Mouse (Mus musculus): ENCODE measurements around the gene Tspan14.

Tspan14 gene

DNA sequence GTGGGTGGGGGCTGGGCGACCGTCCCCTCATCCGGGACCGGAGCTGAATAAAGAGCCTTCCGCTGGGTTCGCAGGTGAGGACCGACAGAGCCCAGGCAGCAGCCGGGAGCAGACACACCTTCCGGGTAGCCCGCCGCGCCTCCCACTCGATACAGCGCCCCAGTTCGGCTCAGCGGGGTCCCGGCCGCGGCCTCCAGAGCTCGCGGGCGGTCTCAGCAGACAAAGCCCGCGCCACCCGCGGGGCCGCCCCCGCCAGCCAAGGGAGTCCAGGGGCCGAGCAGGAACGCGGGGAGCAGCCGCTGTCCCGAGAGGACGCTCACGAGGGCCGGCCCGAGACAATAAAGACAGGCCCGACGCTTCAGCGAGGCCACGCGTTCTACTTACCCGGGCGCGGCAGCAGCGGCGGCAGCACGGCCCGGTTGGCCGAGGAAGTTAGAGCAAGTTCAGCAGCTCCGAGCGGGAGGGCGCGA, at the start of gene Tspan14:
TSS of gene Tspan14 (minus strand) at position 416 of the 470 bp plus-strand sequence.
- DNase-seq = no peak

GRCm38 (mm10) chr14:41014701-41015240, 48.2 kb upstream of the Tspan14 start:
- no peak for DNase-seq

DNA sequence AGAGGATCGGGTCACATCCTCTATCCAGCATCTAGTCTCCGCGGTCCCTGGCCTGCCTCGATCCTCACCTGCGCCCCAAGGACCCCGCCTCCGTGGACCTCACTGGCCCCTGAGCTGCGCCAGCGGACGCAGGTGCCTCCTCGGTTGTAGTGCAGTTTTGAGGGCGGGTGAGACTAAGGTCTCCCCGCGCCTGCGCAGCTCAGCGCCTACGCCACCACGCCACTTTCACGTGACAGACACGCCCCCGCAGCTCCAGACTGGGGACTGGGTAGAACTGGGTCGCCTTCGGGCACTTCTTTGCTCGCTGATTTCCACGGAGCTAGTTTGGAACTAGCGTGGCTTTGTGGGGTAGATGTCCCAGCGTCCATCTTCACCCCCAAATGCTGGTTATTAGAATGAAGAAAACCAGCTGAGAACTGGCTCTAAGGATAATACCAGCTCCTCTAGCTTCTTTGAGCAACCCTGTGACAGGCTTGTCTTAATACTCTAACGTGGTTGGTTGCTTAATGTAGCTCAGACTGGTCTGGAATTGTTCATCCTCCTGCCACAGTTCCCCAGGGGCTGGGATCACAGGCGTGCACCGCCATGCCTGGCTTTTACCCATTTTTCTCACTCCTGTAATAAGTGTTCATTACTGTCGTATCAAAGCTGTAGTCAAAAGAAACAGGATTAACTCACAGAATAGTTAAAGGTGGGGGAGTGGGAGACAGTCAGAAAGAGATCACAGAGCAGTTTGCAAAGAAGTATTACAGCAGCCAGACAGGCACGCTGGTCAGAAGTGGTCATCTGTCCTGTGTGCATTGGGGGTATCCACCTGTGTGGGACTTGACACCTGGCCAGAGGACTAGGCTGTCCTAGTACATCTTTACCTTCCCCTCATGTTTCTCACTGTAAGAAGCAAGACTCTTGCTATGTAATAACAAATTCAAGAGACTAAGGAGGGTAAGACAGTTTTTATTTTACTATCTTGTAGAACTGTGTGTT, 47.3 kb upstream of the Tspan14 start, which contains the start of gene Fam213a:
TSS of gene Fam213a (minus strand) at position 159 of the 984 bp plus-strand sequence.
- peak; percentile 93 to 96 for DNase-seq

- no peak for DNase-seq
Observed at GRCm38 (mm10) chr14:41013143-41013542, 46.5 kb upstream of the Tspan14 start.

GRCm38 (mm10) chr14:41011916-41012315, 45.3 kb upstream of the Tspan14 start:
- peak; percentile 66 to 87 for DNase-seq

- peak; percentile 76 to 85 for DNase-seq
Observed at GRCm38 (mm10) chr14:41008138-41008537, 41.5 kb upstream of the Tspan14 start.

GRCm38 (mm10) chr14:41007641-41008040, 41.0 kb upstream of the Tspan14 start:
- DNase-seq = no peak

GRCm38 (mm10) chr14:41006899-41007298, 40.3 kb upstream of the Tspan14 start:
- DNase-seq = no peak

GRCm38 (mm10) chr14:41006263-41006662, 39.7 kb upstream of the Tspan14 start:
- DNase-seq = no peak

- peak in 1 of 2 experiments; percentile 51 for DNase-seq
Observed at GRCm38 (mm10) chr14:41005716-41006115, 39.1 kb upstream of the Tspan14 start.

DNA sequence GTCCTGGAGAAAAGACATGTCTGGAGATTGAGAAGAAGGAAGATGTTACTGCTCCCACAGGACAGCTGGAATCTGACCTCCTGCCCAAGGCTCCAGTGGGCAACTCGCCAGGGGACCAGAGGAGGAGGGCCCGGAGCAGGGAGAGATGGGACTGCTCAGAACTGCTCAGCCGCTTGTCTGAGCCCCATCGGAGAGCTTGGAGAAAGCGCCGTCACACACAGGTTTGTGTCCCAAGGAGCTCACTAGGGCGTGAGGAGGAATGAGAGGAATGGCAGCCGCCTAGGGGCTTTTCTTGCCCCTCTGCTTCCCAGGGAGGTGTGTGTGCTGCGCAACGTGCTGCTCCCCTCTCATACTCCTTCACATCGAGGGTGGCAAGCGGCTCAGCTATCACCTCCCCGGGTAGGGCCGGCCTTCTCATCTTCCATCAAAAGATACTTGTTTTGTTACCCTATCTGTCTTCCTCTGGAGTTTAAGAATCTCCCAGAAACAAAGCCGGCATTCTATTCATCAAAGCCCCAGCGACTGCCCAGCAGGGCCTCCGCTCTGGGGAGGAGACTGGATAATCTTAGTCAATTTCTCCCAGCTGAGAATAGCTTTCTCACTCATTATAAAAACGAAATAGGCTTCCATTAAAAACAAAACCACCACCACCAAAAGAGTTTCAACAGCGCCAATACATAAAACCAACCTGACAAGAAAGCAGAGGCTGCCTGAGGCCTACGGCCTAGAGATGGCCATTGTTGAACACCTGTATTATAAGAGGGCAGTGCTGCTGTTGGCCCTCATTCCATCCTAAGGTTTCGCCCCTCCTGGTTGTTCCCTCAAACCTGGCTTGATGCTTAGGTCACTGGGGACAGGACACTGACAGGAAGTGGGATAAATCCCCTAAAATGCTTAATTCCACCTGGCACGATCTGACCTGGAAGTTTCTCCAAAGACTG, 37.9 kb upstream of the Tspan14 start:
- DNase-seq = peak; percentile 90 to 95

DNA sequence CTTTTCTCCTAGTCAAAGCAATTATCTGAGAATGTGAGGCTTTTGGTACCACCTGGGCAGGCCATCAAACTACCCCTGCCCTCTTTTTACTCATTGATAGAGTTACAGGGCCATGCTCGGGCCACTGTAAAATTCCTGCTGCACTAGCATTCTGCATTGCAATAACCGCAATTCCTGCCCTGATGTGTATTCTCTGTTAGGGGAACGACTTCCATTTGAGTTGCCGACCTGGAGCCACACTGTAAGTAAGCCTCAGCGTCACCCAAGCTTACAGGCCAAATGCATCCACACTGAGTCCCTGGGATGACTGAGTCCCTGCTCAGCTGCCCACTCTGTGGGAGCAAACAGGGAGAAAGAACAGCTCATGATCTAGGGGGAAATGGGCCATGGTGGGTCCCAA, 35.0 kb upstream of the Tspan14 start:
- DNase-seq = no peak

GRCm38 (mm10) chr14:41000801-41001200, 34.2 kb upstream of the Tspan14 start:
- no peak for DNase-seq

GRCm38 (mm10) chr14:40999904-41000645, 33.5 kb upstream of the Tspan14 start:
- no peak for DNase-seq

DNA sequence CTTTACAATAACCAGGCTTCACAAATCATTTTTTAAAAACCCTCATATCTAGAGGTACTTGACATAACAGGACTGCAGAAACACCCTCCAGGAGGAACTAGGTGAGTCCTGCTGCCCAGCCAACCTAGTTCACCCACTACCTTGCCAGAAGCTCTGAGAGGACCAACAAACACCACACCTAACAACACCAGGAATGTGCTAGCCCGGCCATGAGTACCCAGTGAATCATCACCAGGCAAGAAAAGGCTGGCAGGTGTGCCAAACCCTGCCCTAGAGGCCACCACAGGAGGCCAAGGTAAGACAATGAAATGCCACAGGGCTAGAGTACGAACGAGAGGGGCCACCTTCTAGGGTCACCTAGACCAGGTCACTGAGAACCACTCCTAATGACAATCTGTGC, 29.6 kb upstream of the Tspan14 start:
- DNase-seq = no peak

GRCm38 (mm10) chr14:40992464-40992863, 25.9 kb upstream of the Tspan14 start:
- no peak for DNase-seq

DNA sequence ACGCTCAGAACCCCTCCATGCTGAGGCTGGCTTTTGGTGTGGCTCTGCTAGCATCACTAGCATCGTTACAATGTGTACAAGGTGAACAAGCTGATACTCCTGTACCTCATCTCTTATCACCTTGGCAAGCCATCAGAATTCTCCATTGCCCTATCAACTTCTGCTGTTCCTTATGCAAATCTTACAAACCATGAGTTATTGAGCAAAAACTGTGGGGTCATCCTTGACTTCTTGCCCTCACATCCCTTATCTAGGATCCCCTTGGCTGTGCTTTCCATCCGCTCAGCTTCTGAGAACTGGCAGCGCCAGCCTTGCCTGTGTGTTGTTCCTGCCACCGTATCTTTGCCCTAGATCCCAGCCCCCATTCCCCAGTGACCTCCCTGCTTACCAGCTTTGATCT, 22.2 kb upstream of the Tspan14 start:
- DNase-seq = no peak

DNA sequence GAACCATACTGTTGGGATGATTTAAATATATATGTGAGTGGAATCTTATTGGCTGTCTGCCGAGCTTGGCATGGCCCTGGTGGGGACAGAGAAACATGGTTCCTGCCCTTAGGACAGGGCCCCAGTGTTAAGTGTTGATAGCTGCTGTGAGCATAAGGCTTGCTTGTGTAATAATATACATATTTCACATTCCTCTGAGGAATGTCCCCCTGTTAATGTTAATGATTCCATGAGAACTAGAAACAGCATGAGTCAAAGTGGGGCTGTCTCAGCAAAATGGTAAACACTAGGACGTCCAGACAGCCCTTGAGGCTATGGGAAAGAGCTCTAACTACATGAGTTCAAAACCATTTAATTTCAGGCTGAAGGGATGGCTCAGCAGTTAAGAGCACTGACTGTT, 20.6 kb upstream of the Tspan14 start:
- DNase-seq = no peak

GRCm38 (mm10) chr14:40985635-40986034, 19.0 kb upstream of the Tspan14 start:
- DNase-seq = no peak

GRCm38 (mm10) chr14:40979723-40980122, 13.1 kb upstream of the Tspan14 start:
- DNase-seq = no peak

GRCm38 (mm10) chr14:40979002-40979401, 12.4 kb upstream of the Tspan14 start:
- DNase-seq = peak; percentile 74 to 79
